Mouse (Mus musculus) stomach, embryonic 16.5 days (tissue): ENCODE data around the gene Plekha7. TPM values are rescaled to one million over a fixed set of nuclear protein-coding genes. Genes with fewer than 3 reads are reported as not detected.
A peak's percentile ranks its signal among the peaks of the same experiment; 100 is the strongest.

Source experiments
- ATAC-seq: fragments of 200-750 bp; cut with Nextera tagmentation; 2 replicates; pipeline ENCODE4 v1.8.0; 2017; ENCODE audit warnings: moderate number of reproducible peaks, moderate TSS enrichment; ENCODE audit not compliant: insufficient read depth, low FRiP score
- H3K27ac ChIP-seq: fragments of 300-500 bp; sonication (generic); 2 replicates; pipeline ENCODE4 v1.5.1; 2014; ENCODE audit warnings: low read length
- H3K27me3 ChIP-seq: fragments of 300-500 bp; sonication (generic); 2 replicates; pipeline ENCODE4 v1.6.1; 2014; ENCODE audit warnings: low read length, control low read depth, mixed read lengths; ENCODE audit not compliant: control insufficient read depth, insufficient read depth
- H3K36me3 ChIP-seq: fragments of 300-500 bp; sonication (generic); 2 replicates; pipeline ENCODE4 v1.6.1; 2014; ENCODE audit warnings: low read length; ENCODE audit not compliant: control insufficient read depth, insufficient read depth
- H3K4me1 ChIP-seq: fragments of 300-500 bp; sonication (generic); 2 replicates; pipeline ENCODE4 v1.6.1; 2014; ENCODE audit warnings: low read length, control low read depth, mixed read lengths; ENCODE audit not compliant: control insufficient read depth, insufficient read depth
- H3K4me2 ChIP-seq: fragments of 300-500 bp; sonication (generic); 2 replicates; pipeline ENCODE4 v1.6.1; 2014; ENCODE audit warnings: low read depth, low read length, mixed read lengths
- H3K4me3 ChIP-seq: fragments of 300-500 bp; sonication (generic); replicated peaks from 2 replicates; pipeline ENCODE4 v1.5.1; 2014; ENCODE audit warnings: mild to moderate bottlenecking, low read length
- H3K9ac ChIP-seq: fragments of 300-500 bp; sonication (generic); 2 replicates; pipeline ENCODE4 v1.6.1; 2014; ENCODE audit warnings: low read length
- H3K9me3 ChIP-seq: fragments of 300-500 bp; sonication (generic); replicated peaks from 2 replicates; pipeline ENCODE4 v1.6.1; 2016; ENCODE audit warnings: low read length, control low read depth; ENCODE audit not compliant: control insufficient read depth
- WGBS: fragments of 180-500 bp; shearing (Covaris S2); extraction: QIAGEN DNeasy Blood & Tissue Kit; methylation state at CpG from one replicate; pipeline ENCODE4 v1.1.7; 2014; 5-methylcytosine and 5-hydroxymethylcytosine counted together
- polyA plus RNA-seq: library from polyadenylated mRNA; unstranded; fragments of >200 nt; fragmentation: Nextera tagmentation; extraction: Ambion mirVana; gene quantifications from 2 replicates; pipeline ENCODE4 v1.2.1, GENCODE M21; 2015

Gene Plekha7
- polyA plus RNA-seq, 1 experiment from 2014 or later, result 19.9 TPM

GRCm38 (mm10) chr7:116240353-116240752 lies 67.8 kb downstream of the Plekha7 start:
- 70% methylated on average over 4 of the region's 4 CpGs for WGBS
- no peaks in the 10 kb centered on the region for H3K36me3 ChIP-seq
- H3K27me3 ChIP-seq, result peaks cover 3% of the 10 kb centered on the region; the same call in 1 of the 2 replicates
- H3K4me1 ChIP-seq, result peaks cover 27% of the 10 kb centered on the region
- H3K9me3 ChIP-seq, result no peaks in the 10 kb centered on the region
- no peak overlapping the region for H3K27ac ChIP-seq
- no peak for ATAC-seq
- H3K9ac ChIP-seq, result no peak overlapping the region
- H3K4me2 ChIP-seq, result no peak overlapping the region
- H3K4me3 ChIP-seq, result no peak overlapping the region

GRCm38 (mm10) chr7:116238320-116238719 lies 69.9 kb downstream of the Plekha7 start:
- peaks cover 3% of the 10 kb centered on the region; the same call in 1 of the 2 replicates for H3K27me3 ChIP-seq
- H3K4me3 ChIP-seq, result no peak overlapping the region
- 76% methylated on average over 4 of the region's 4 CpGs for WGBS
- H3K4me1 ChIP-seq, result peaks cover 34% of the 10 kb centered on the region
- H3K4me2 ChIP-seq, result no peak overlapping the region
- no peaks in the 10 kb centered on the region for H3K36me3 ChIP-seq
- H3K9me3 ChIP-seq, result no peaks in the 10 kb centered on the region
- H3K9ac ChIP-seq, result no peak overlapping the region
- H3K27ac ChIP-seq, result no peak overlapping the region
- no peak for ATAC-seq

- peak overlapping the region; percentile 56 for H3K9ac ChIP-seq
- peak overlapping the region; percentile 79 for H3K4me2 ChIP-seq
- peaks cover 34% of the 10 kb centered on the region for H3K4me1 ChIP-seq
- H3K4me3 ChIP-seq, result peak overlapping the region; percentile 45
- H3K9me3 ChIP-seq, result no peaks in the 10 kb centered on the region
- no peaks in the 10 kb centered on the region for H3K36me3 ChIP-seq
- under 1% methylated on average over 68 of the region's 69 CpGs for WGBS
- peak; percentile 44; the same call in 1 of the 2 replicates for ATAC-seq
- peaks cover 3% of the 10 kb centered on the region; the same call in 1 of the 2 replicates for H3K27me3 ChIP-seq
- no peak overlapping the region for H3K27ac ChIP-seq
Observed at GRCm38 (mm10) chr7:116237157-116237981, 70.8 kb downstream of the Plekha7 start.

GRCm38 (mm10) chr7:116236608-116237007 lies 71.6 kb downstream of the Plekha7 start:
- Histone ChIP-seq H3K9ac (peak overlapping the region; percentile 56), H3K27ac (no peak overlapping the region), H3K36me3 (no peaks in the 10 kb centered on the region), H3K9me3 (no peaks in the 10 kb centered on the region), H3K4me2 (peak overlapping the region; percentile 79), H3K4me1 (peaks cover 34% of the 10 kb centered on the region), H3K4me3 (peak overlapping the region; percentile 45), H3K27me3 (peaks cover 3% of the 10 kb centered on the region; the same call in 1 of the 2 replicates)
- ATAC-seq, result peak; percentile 18; the same call in 1 of the 2 replicates
- WGBS, result 37% methylated on average over 8 of the region's 8 CpGs

GRCm38 (mm10) chr7:116234287-116234806 lies 73.8 kb downstream of the Plekha7 start:
- 52% methylated on average over 7 of the region's 7 CpGs for WGBS
- H3K4me1 ChIP-seq, result peaks cover 36% of the 10 kb centered on the region
- H3K4me2 ChIP-seq, result no peak overlapping the region
- no peak overlapping the region for H3K9ac ChIP-seq
- H3K27me3 ChIP-seq, result peaks cover 3% of the 10 kb centered on the region; the same call in 1 of the 2 replicates
- ATAC-seq, result no peak
- H3K27ac ChIP-seq, result peak overlapping the region; percentile 1; the same call in 1 of the 2 replicates
- no peaks in the 10 kb centered on the region for H3K36me3 ChIP-seq
- no peak overlapping the region for H3K4me3 ChIP-seq
- H3K9me3 ChIP-seq, result no peaks in the 10 kb centered on the region

- Histone ChIP-seq H3K4me1 (peaks cover 16% of the 10 kb centered on the region), H3K36me3 (no peaks in the 10 kb centered on the region), H3K9me3 (no peaks in the 10 kb centered on the region), H3K27me3 (no peaks in the 10 kb centered on the region), H3K4me2 (0 out of 2 replicates have a peak overlapping the region, but pooled peaks have one; percentile 4), H3K9ac (no peak overlapping the region), H3K27ac (peak overlapping the region; percentile 71), H3K4me3 (no peak overlapping the region)
- 47% methylated on average over 11 of the region's 11 CpGs for WGBS
- ATAC-seq, result peak; percentile 61; the same call in 1 of the 2 replicates
Observed at GRCm38 (mm10) chr7:116230811-116231609, 77.2 kb downstream of the Plekha7 start.

- Histone ChIP-seq H3K4me3 (no peak overlapping the region), H3K4me2 (no peak overlapping the region), H3K36me3 (no peaks in the 10 kb centered on the region), H3K9ac (no peak overlapping the region), H3K9me3 (no peaks in the 10 kb centered on the region), H3K27ac (no peak overlapping the region), H3K27me3 (no peaks in the 10 kb centered on the region), H3K4me1 (peaks cover 19% of the 10 kb centered on the region)
- 68% methylated on average over 7 of the region's 7 CpGs for WGBS
- no peak for ATAC-seq
Observed at GRCm38 (mm10) chr7:116226877-116227282, 81.3 kb downstream of the Plekha7 start.

GRCm38 (mm10) chr7:116226316-116226715 lies 81.9 kb downstream of the Plekha7 start:
- Histone ChIP-seq H3K27me3 (no peaks in the 10 kb centered on the region), H3K9ac (no peak overlapping the region), H3K36me3 (no peaks in the 10 kb centered on the region), H3K9me3 (no peaks in the 10 kb centered on the region), H3K4me3 (no peak overlapping the region), H3K27ac (no peak overlapping the region), H3K4me1 (peaks cover 24% of the 10 kb centered on the region), H3K4me2 (no peak overlapping the region)
- no peak for ATAC-seq
- WGBS, result 79% methylated on average over 6 of the region's 6 CpGs
